Mouse (Mus musculus): Measurements from ENCODE around the gene Gtf2i. TPM values are rescaled to one million over a fixed set of nuclear protein-coding genes. Genes with fewer than 3 reads are reported as not detected.

Gtf2i gene
- total RNA-seq, 2 experiments from 2014 or later: 228 TPM

GRCm38 (mm10) chr5:134279371-134279770 is 35.2 kb downstream of the Gtf2i start:
- DNase-seq (ENCODE audit: low spot score in 2 of 2): no peak

- no peak for DNase-seq (ENCODE audit: low spot score in 2 of 2)
Measured at GRCm38 (mm10) chr5:134277109-134277508, 37.5 kb downstream of the Gtf2i start.

- DNase-seq (ENCODE audit: low spot score in 2 of 2): no peak
Measured at GRCm38 (mm10) chr5:134275556-134275955, 39.0 kb downstream of the Gtf2i start.

- DNase-seq (ENCODE audit: low spot score in 2 of 2): no peak
Measured at GRCm38 (mm10) chr5:134275021-134275420, 39.5 kb downstream of the Gtf2i start.

GRCm38 (mm10) chr5:134273761-134274160 is 40.8 kb downstream of the Gtf2i start:
- no peak for DNase-seq (ENCODE audit: low spot score in 2 of 2)

- DNase-seq (ENCODE audit: low spot score in 2 of 2): no peak
Measured at GRCm38 (mm10) chr5:134272761-134273160, 41.8 kb downstream of the Gtf2i start.

- no peak for DNase-seq (ENCODE audit: low spot score in 2 of 2)
Measured at GRCm38 (mm10) chr5:134271421-134271820, 43.1 kb downstream of the Gtf2i start.

- DNase-seq (ENCODE audit: low spot score in 2 of 2): no peak
Measured at GRCm38 (mm10) chr5:134270566-134270965, 44.0 kb downstream of the Gtf2i start.

- DNase-seq (ENCODE audit: low spot score in 2 of 2): no peak
Measured at GRCm38 (mm10) chr5:134269751-134270150, 44.8 kb downstream of the Gtf2i start.

- no peak for DNase-seq (ENCODE audit: low spot score in 2 of 2)
Measured at GRCm38 (mm10) chr5:134268751-134269150, 45.8 kb downstream of the Gtf2i start.

- no peak for DNase-seq (ENCODE audit: low spot score in 2 of 2)
Measured at GRCm38 (mm10) chr5:134266404-134266803, 48.2 kb downstream of the Gtf2i start.

- no peak for DNase-seq (ENCODE audit: low spot score in 2 of 2)
Measured at GRCm38 (mm10) chr5:134265890-134266289, 48.7 kb downstream of the Gtf2i start.

- DNase-seq (ENCODE audit: low spot score in 2 of 2): no peak
Measured at GRCm38 (mm10) chr5:134260001-134260636, 54.4 kb downstream of the Gtf2i start.

GRCm38 (mm10) chr5:134258934-134259333 is 55.6 kb downstream of the Gtf2i start:
- no peak for DNase-seq (ENCODE audit: low spot score in 2 of 2)

- no peak for DNase-seq (ENCODE audit: low spot score in 2 of 2)
Measured at GRCm38 (mm10) chr5:134258395-134258794, 56.2 kb downstream of the Gtf2i start.

- no peak for DNase-seq (ENCODE audit: low spot score in 2 of 2)
Measured at GRCm38 (mm10) chr5:134257349-134258031, 57.1 kb downstream of the Gtf2i start.

- DNase-seq (ENCODE audit: low spot score in 2 of 2): no peak
Measured at GRCm38 (mm10) chr5:134255294-134255693, 59.3 kb downstream of the Gtf2i start.

GRCm38 (mm10) chr5:134253806-134254205 is 60.8 kb downstream of the Gtf2i start:
- no peak for DNase-seq (ENCODE audit: low spot score in 2 of 2)

- DNase-seq (ENCODE audit: low spot score in 2 of 2): no peak
Measured at GRCm38 (mm10) chr5:134251083-134251482, 63.5 kb downstream of the Gtf2i start.

- DNase-seq (ENCODE audit: low spot score in 2 of 2): no peak
Measured at GRCm38 (mm10) chr5:134250601-134251000, 64.0 kb downstream of the Gtf2i start.

- no peak for DNase-seq (ENCODE audit: low spot score in 2 of 2)
Measured at GRCm38 (mm10) chr5:134249245-134249649, 65.3 kb downstream of the Gtf2i start.

- DNase-seq (ENCODE audit: low spot score in 2 of 2): no peak
Measured at GRCm38 (mm10) chr5:134248608-134249244, 65.8 kb downstream of the Gtf2i start.

Measured in layer of hippocampus, postnatal 14 days (tissue).